Mouse (Mus musculus) limb, embryonic 10.5 days (tissue): ENCODE data around the gene Isx. TPM values are rescaled to one million over a fixed set of nuclear protein-coding genes. Genes with fewer than 3 reads are reported as not detected.
A peak's percentile ranks its signal among the peaks of the same experiment; 100 is the strongest.

ENCODE experiments used
- DNase-seq: peaks from one replicate; pipeline ENCODE4 v3.0.0-alpha.2; 2017; ENCODE audit warnings: low spot score
- H3K27ac ChIP-seq: fragments of 300-500 bp; sonication (generic); 2 replicates; pipeline ENCODE4 v1.5.1; 2016; ENCODE audit warnings: mild to moderate bottlenecking
- H3K27me3 ChIP-seq: fragments of 300-500 bp; sonication (generic); 2 replicates; pipeline ENCODE4 v1.6.1; 2016; ENCODE audit warnings: low read depth, mild to moderate bottlenecking; ENCODE audit not compliant: poor library complexity, severe bottlenecking
- H3K36me3 ChIP-seq: fragments of 300-500 bp; sonication (generic); 2 replicates; pipeline ENCODE4 v1.6.1; 2016; ENCODE audit warnings: mild to moderate bottlenecking, moderate library complexity
- H3K4me1 ChIP-seq: fragments of 300-500 bp; sonication (generic); 2 replicates; pipeline ENCODE4 v1.6.1; 2016
- H3K4me3 ChIP-seq: fragments of 300-500 bp; sonication (generic); 2 replicates; pipeline ENCODE4 v1.5.1; 2016; ENCODE audit warnings: mild to moderate bottlenecking, moderate library complexity
- H3K9me3 ChIP-seq: fragments of 300-500 bp; sonication (generic); replicated peaks from 2 replicates; pipeline ENCODE4 v1.6.1; 2016; ENCODE audit warnings: mild to moderate bottlenecking
- WGBS: fragments of 180-500 bp; shearing (Covaris S2); methylation state at CpG from one replicate; pipeline ENCODE4 v1.1.7; 2016; 5-methylcytosine and 5-hydroxymethylcytosine counted together
- polyA plus RNA-seq: library from polyadenylated mRNA; unstranded; fragments of >200 nt; fragmentation: Nextera tagmentation; extraction: Ambion mirVana; gene quantifications from 2 replicates; pipeline ENCODE4 v1.2.1, GENCODE M21; 2016

The Isx gene
- not detected in 2 replicates for polyA plus RNA-seq

DNA sequence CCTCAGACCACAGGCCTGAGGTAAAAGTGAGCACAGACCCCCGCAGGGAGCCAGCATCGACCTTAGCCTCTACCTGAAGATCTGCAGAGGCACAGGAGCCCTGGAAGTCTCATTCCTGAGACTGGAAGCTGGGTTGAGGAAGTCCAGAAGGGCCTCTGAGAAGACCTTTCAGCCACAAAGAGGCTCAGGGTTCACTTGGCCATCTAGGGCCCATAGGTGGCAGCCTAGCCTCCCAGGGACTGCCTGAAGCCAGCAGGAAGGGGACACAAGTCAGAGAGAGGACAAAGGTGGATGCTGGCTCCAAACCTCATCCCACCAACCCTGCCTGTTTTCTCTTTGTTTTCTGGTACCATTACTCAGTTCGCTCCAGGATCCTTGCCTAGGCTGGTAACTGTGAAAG is at the start of gene Isx:
TSS of gene Isx (plus strand) at position 234 of the 400 bp plus-strand sequence.
- DNase-seq: no peak
- no peaks in the 10 kb centered on the region for H3K36me3 ChIP-seq
- H3K4me3 ChIP-seq: no peak within 1 kb of the TSS
- H3K27ac ChIP-seq: no peak within 1 kb of the TSS
- no peaks in the 10 kb centered on the region for H3K9me3 ChIP-seq
- WGBS: 92% methylated on average over 3 of the region's 3 CpGs
- no peaks in the 10 kb centered on the region for H3K27me3 ChIP-seq
- H3K4me1 ChIP-seq: no peaks in the 10 kb centered on the region

DNA sequence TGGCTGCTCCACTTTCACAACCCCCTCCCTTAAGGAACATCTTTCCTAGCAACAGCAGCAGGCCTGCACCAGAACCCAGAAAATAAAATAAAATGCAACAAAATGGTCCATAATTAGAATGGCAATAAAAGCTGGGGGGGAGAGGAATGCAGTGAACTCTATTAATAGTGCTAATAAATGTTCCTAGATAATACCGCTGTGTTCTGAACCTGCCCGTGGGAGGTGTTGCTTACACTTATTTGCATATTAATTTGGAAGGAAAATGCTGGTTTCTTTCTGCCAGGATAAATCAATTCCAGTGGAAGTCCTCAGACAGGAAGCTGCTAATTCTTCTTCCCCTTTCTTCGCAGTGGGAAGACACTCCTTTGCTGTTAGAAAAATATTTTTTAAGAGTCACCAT is 45.3 kb upstream of the Isx start:
- Histone ChIP-seq H3K27me3 (no peaks in the 10 kb centered on the region), H3K27ac (no peak overlapping the region), H3K4me1 (no peaks in the 10 kb centered on the region), H3K4me3 (no peak overlapping the region), H3K9me3 (no peaks in the 10 kb centered on the region), H3K36me3 (no peaks in the 10 kb centered on the region)
- DNase-seq: no peak
- 76% methylated on average over 3 of the region's 3 CpGs for WGBS

DNA sequence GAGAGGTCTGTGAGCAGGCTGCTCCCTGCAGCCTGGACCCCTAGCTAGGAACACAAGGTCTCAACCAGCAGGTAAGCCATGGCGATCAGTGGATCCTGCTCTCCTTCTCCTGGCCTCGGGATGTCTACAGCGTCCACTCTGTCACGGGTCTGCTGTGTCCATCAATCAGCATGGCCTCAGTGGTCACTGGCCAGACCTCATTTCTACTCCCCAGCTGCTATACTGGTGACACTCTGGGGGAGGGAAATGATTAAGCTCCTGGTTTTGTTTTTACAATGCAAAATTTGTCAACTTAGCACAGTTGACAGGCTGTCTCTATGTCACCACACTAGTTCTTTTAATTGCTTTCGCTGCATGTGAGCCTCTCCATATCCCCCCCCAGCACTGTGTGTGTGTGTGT is 41.7 kb upstream of the Isx start:
- 65% methylated on average over 5 of the region's 5 CpGs for WGBS
- no peaks in the 10 kb centered on the region for H3K4me1 ChIP-seq
- H3K36me3 ChIP-seq: no peaks in the 10 kb centered on the region
- no peaks in the 10 kb centered on the region for H3K27me3 ChIP-seq
- H3K9me3 ChIP-seq: no peaks in the 10 kb centered on the region
- no peak overlapping the region for H3K27ac ChIP-seq
- H3K4me3 ChIP-seq: no peak overlapping the region
- DNase-seq: peak; percentile 19

DNA sequence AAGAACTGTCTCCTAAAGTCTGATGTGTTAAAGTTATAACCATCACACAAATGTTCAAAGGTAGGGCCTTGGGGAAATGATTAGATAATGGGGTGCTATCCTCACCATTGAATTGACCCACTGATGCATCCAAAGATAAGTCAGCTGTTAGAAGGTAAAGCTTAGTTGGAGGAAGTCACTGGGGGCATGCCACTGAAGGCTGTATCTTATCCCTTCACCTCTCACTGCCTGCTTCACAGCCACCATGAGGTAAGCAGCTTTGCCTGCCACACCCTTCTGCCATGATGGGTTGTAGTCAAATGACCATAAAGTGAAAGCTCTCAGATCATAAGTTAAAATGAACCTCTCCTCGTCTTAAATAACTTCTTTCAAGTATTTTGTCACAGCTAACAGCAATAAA is 38.7 kb upstream of the Isx start:
- Histone ChIP-seq H3K27me3 (no peaks in the 10 kb centered on the region), H3K4me3 (no peak overlapping the region), H3K36me3 (no peaks in the 10 kb centered on the region), H3K4me1 (no peaks in the 10 kb centered on the region), H3K27ac (no peak overlapping the region), H3K9me3 (no peaks in the 10 kb centered on the region)
- WGBS: 64% methylated on average over 1 of the region's 1 CpGs
- no peak for DNase-seq

DNA sequence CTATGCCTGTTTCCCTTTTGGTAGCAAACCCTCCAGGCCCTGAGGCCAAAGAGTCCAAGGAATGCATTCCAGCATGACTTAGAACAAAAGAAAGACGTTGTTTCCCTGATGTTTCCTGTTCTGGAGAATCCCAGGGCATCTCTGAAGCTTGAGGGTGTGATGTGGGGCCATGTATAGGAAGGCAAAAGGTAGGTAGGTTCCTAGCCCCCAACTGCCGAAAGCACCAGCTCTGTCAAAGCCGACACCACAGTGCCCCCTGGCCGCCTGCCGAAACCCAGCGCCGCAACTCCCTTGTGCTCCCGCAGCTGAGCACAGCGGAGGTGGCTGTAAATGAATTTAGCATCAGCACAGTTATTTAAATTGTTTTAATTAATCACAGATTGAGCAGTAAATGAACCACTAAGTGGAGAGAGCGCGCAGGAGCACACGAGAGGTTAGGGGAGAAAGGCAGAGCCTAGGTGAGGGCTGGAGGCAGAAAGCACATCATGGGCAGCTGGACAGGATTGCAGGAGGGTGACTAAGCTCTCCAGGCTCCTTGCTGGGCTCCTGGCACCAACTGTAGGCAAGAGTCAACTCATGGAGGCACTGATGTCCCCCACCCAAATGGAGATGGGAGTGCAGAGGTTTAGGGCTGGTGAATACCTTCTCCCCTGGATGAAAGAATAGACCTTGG is 25.5 kb upstream of the Isx start:
- Histone ChIP-seq H3K27me3 (no peaks in the 10 kb centered on the region), H3K4me1 (no peaks in the 10 kb centered on the region), H3K9me3 (no peaks in the 10 kb centered on the region), H3K27ac (no peak overlapping the region), H3K36me3 (no peaks in the 10 kb centered on the region), H3K4me3 (no peak overlapping the region)
- 19% methylated on average over 12 of the region's 12 CpGs for WGBS
- peak; percentile 51 for DNase-seq

DNA sequence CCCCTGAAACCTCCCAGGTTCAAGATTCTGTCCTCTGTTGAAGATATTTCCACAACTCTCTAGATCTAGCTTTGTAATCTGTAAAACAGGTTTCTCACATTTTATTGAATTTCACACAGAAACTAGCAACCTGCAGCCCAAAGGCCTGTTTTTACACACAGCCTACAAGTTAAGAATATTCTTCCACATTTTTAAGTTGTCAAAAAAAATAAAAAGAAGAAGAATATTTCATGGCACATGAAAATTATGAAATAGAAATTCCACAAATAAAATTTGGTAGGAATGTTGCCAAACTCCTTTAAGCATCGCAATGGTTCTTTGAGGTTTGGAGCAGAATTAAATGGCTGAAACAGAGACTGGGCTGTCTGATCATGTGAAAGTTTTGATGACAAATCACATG is 24.3 kb upstream of the Isx start:
- 97% methylated on average over 1 of the region's 1 CpGs for WGBS
- Histone ChIP-seq H3K4me1 (no peaks in the 10 kb centered on the region), H3K27ac (no peak overlapping the region), H3K4me3 (no peak overlapping the region), H3K9me3 (no peaks in the 10 kb centered on the region), H3K36me3 (no peaks in the 10 kb centered on the region), H3K27me3 (no peaks in the 10 kb centered on the region)
- DNase-seq: no peak

DNA sequence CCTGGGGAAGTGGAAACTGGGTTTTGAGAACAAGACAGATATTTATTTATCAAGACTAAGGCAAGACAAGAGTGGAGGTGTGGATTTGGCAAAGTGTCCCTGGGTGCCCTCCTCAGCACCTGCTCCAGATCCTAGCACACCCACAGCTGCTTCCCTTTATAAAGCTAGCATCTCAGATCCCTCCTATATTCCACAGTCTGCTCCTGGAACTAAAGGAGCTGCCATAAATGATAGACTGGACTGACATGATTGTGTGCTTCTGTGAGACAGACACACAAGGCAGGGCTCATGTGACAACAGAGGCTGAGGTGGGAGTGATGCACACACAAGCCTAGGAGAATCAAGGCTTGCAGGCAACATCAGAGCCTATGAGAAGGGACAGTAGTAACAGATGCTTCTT is 22.0 kb upstream of the Isx start:
- no peak for DNase-seq
- no peak overlapping the region for H3K4me3 ChIP-seq
- H3K4me1 ChIP-seq: no peaks in the 10 kb centered on the region
- H3K27ac ChIP-seq: no peak overlapping the region
- no peaks in the 10 kb centered on the region for H3K9me3 ChIP-seq
- H3K27me3 ChIP-seq: no peaks in the 10 kb centered on the region
- no peaks in the 10 kb centered on the region for H3K36me3 ChIP-seq

DNA sequence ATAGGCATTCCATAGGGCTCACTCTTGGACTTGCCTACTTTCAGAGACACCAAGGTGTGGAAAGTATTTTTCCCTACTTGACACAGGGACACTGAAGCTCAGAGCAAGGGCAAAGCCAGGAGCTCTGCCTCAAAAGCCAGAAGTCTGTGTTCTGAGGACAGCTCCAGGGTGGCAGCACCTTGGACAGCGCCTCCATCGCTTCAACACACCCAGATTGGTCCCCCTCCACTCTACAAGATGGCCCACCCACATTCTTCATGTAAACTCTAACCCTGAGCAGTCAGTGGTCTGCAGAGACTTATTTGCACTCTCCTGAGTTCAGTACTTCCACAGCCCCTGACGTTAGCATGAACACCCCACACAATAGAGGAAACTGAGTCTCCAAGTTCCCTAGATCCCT is 21.1 kb upstream of the Isx start:
- Histone ChIP-seq H3K4me3 (no peak overlapping the region), H3K27me3 (no peaks in the 10 kb centered on the region), H3K4me1 (no peaks in the 10 kb centered on the region), H3K36me3 (no peaks in the 10 kb centered on the region), H3K9me3 (no peaks in the 10 kb centered on the region), H3K27ac (no peak overlapping the region)
- peak; percentile 74 for DNase-seq
- 19% methylated on average over 3 of the region's 3 CpGs for WGBS

DNA sequence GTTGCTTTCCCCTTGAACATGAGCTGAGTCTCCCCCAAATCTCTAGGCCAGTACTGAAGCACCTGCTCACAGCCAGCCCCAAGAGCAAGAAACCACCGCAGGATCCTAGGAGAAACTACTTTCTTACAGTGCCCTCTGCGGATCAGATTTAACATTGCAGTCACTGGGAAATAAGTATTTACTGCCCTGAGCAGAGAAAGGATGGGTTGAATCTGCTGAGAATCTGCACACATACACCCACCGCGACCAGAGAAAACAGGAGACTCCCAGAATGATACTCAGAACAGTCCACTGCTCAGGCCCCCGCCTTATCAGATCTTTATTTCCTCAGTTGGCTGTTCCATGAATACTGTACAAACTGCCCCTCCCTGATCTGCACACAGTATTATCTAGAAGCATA is 19.5 kb upstream of the Isx start:
- Histone ChIP-seq H3K27ac (no peak overlapping the region), H3K36me3 (no peaks in the 10 kb centered on the region), H3K4me3 (no peak overlapping the region), H3K9me3 (no peaks in the 10 kb centered on the region), H3K27me3 (no peaks in the 10 kb centered on the region), H3K4me1 (no peaks in the 10 kb centered on the region)
- WGBS: 36% methylated on average over 5 of the region's 5 CpGs
- no peak for DNase-seq

DNA sequence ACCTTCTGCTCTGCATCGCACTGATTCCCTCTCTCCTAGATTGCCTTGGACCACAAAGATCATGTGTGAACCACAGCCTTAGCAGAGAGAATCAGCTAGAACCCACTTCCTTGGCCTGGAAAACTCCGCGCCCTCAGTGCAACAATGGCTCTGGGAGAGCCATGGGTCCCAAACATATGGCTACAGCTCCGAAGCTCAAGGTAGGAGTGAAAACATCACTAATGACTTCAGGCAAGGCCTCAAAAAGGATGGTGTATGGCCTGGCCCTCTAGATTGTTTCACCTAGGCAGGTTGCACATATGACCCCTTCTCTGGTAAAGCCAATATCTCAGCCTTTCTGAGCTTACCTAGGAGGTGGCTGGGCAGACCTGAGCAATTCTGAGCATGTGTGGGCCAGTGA is 18.2 kb upstream of the Isx start:
- no peak for DNase-seq
- no peaks in the 10 kb centered on the region for H3K27me3 ChIP-seq
- H3K9me3 ChIP-seq: no peaks in the 10 kb centered on the region
- no peak overlapping the region for H3K27ac ChIP-seq
- H3K4me1 ChIP-seq: no peaks in the 10 kb centered on the region
- H3K4me3 ChIP-seq: no peak overlapping the region
- H3K36me3 ChIP-seq: no peaks in the 10 kb centered on the region
- WGBS: 92% methylated on average over 4 of the region's 4 CpGs

DNA sequence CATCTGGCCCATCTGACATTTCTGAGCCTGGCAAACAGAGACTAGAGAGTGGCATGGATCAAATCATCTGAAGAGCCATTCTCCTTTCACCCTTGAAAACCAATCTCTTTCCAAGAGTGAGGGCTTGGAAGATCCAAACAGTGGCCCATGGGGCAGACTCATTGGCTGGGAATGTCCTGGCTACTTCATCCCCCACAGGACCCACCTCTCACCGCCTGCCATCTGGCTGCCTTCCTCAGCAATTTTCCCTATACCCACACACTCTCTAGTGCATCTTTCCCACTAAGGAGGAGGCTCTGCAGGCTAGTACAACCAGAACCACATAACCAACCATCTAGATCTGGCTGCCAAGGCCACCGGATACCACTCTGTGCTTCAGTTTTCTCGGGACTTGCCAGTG is 17.6 kb upstream of the Isx start:
- no peak for DNase-seq
- H3K27me3 ChIP-seq: no peaks in the 10 kb centered on the region
- no peak overlapping the region for H3K4me3 ChIP-seq
- no peaks in the 10 kb centered on the region for H3K36me3 ChIP-seq
- H3K9me3 ChIP-seq: no peaks in the 10 kb centered on the region
- H3K27ac ChIP-seq: no peak overlapping the region
- WGBS: 93% methylated on average over 3 of the region's 3 CpGs
- no peaks in the 10 kb centered on the region for H3K4me1 ChIP-seq

DNA sequence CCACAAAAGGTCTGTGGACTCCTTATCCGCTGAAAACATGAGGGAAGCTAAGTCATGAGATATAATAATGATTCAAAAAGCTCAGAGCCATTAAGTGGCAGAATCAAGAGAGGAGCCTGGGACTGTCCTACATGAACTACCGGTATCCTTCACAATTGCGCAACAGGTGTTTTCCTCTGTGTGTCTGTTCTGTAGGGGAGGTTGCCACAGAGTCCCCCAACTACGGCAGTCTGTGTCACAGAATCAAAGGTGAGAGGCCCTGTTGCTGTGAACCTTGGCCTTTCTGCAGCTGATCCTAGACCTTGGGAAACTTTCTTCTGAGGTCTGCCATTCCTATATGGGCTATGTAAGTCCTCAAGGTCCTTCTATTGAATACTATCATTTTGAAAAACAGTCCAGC is 13.7 kb upstream of the Isx start:
- 92% methylated on average over 4 of the region's 4 CpGs for WGBS
- Histone ChIP-seq H3K4me3 (no peak overlapping the region), H3K27me3 (no peaks in the 10 kb centered on the region), H3K27ac (no peak overlapping the region), H3K9me3 (no peaks in the 10 kb centered on the region), H3K4me1 (no peaks in the 10 kb centered on the region), H3K36me3 (no peaks in the 10 kb centered on the region)
- DNase-seq: no peak

DNA sequence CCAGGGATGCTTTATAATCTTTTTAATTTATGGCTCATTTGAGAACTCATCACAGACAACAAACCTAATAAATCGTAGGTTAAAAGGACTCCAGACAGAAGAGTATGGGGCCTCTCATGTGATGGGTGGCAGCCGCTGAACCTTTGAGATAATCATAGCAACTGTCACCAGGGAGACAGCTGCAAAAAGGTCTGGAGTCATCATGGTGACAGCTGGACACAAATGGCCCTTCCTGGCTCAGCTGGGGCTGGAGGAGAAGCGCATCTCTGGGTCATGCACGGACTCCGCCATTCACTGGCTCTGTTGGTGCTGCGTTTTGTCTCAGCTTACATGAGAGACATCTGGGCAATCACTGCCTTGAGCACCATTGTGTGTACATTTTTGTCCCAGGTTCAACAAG is 12.5 kb upstream of the Isx start:
- WGBS: 87% methylated on average over 6 of the region's 6 CpGs
- no peak overlapping the region for H3K4me3 ChIP-seq
- no peak for DNase-seq

DNA sequence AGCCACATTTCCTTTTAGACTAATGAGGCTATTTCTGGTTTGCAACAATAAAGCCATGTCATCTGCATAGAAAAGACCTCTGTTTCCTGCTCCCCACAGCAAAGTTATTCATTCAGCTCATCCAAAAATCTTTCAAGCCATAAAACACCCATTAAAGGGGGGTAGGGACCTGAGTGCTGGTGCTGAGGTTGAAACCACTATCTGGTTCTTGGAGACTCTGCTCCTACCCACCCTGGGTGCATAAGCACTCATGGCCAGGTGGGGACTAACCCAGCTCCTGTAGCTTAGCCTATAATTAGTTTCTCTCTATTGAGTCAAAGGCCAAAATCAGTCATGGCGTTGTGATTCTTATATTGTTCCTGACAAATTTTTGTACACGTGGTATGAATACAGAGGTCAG is 10.4 kb upstream of the Isx start:
- WGBS: 88% methylated on average over 2 of the region's 2 CpGs
- no peak for DNase-seq
- H3K36me3 ChIP-seq: no peaks in the 10 kb centered on the region
- no peaks in the 10 kb centered on the region for H3K9me3 ChIP-seq
- no peaks in the 10 kb centered on the region for H3K27me3 ChIP-seq
- H3K4me3 ChIP-seq: no peak overlapping the region
- no peak overlapping the region for H3K27ac ChIP-seq
- H3K4me1 ChIP-seq: no peaks in the 10 kb centered on the region

More for the DNA sequence above, 12.5 kb upstream of the Isx start:
- H3K27me3 ChIP-seq: no peaks in the 10 kb centered on the region
- no peaks in the 10 kb centered on the region for H3K4me1 ChIP-seq
- H3K27ac ChIP-seq: no peak overlapping the region
- no peaks in the 10 kb centered on the region for H3K9me3 ChIP-seq
- H3K36me3 ChIP-seq: no peaks in the 10 kb centered on the region
